Mouse (Mus musculus): ENCODE results near the gene Gal3st2c. TPM values are rescaled to one million over a fixed set of nuclear protein-coding genes. Genes with fewer than 3 reads are reported as not detected.
"Not testable (repeated sequence)": the region's sequence is repeated elsewhere in the genome, so short reads cannot be mapped to it uniquely, and the experiment has no call there.

The Gal3st2c gene
- total RNA-seq (2021), result under 1 TPM; 0.12 to 0.15 TPM
- long read RNA-seq, experiment 1, result 0 reads
- long read RNA-seq, experiment 2, result 0 reads

- DNase-seq, result not testable (repeated sequence)
These were observed at the start of gene Gal3st2c for GRCm38 (mm10) chr1:93990209-93990608. TSS of gene Gal3st2c (plus strand) at chr1:93990509.

GRCm38 (mm10) chr1:93949087-93949486 is 41.2 kb upstream of the Gal3st2c start:
- not testable (repeated sequence) for DNase-seq

- DNase-seq, result not testable (repeated sequence)
These were observed 23.8 kb upstream of the Gal3st2c start for GRCm38 (mm10) chr1:93966489-93966888.

- DNase-seq, result not testable (repeated sequence)
These were observed 19.9 kb upstream of the Gal3st2c start for GRCm38 (mm10) chr1:93970380-93970779.

GRCm38 (mm10) chr1:93970797-93971196 is 19.5 kb upstream of the Gal3st2c start:
- not testable (repeated sequence) for DNase-seq

GRCm38 (mm10) chr1:93975764-93976163 is 14.5 kb upstream of the Gal3st2c start:
- DNase-seq, result not testable (repeated sequence)

- not testable (repeated sequence) for DNase-seq
These were observed 12.0 kb upstream of the Gal3st2c start for GRCm38 (mm10) chr1:93978287-93978686.

GRCm38 (mm10) chr1:93980932-93981331 is 9.4 kb upstream of the Gal3st2c start:
- not testable (repeated sequence) for DNase-seq

- no peak for DNase-seq
These were observed 4.1 kb upstream of the Gal3st2c start for GRCm38 (mm10) chr1:93986167-93986566.

GRCm38 (mm10) chr1:93988786-93989185 is 1.5 kb upstream of the Gal3st2c start:
- no peak for DNase-seq

GRCm38 (mm10) chr1:93991068-93991467 is 759 bp downstream of the Gal3st2c start:
- not testable (repeated sequence) for DNase-seq

- DNase-seq, result not testable (repeated sequence)
These were observed 1.2 kb downstream of the Gal3st2c start for GRCm38 (mm10) chr1:93991491-93991890.

GRCm38 (mm10) chr1:94001023-94001422 is 10.7 kb downstream of the Gal3st2c start:
- DNase-seq, result no peak

- not testable (repeated sequence) for DNase-seq
These were observed 15.7 kb downstream of the Gal3st2c start for GRCm38 (mm10) chr1:94005954-94006506.

GRCm38 (mm10) chr1:94008826-94009225 is 18.5 kb downstream of the Gal3st2c start:
- DNase-seq, result not testable (repeated sequence)

- DNase-seq, result no peak
These were observed 21.3 kb downstream of the Gal3st2c start for GRCm38 (mm10) chr1:94011643-94012042.

GRCm38 (mm10) chr1:94020151-94020550 is 29.8 kb downstream of the Gal3st2c start, which contains the start of gene Neu4:
TSS of gene Neu4 (plus strand) at chr1:94020451.
- DNase-seq, result no peak

- DNase-seq, result no peak
These were observed 37.3 kb downstream of the Gal3st2c start for GRCm38 (mm10) chr1:94027506-94028108.

GRCm38 (mm10) chr1:94028741-94029140 is 38.4 kb downstream of the Gal3st2c start:
- no peak for DNase-seq

GRCm38 (mm10) chr1:94033075-94033602 is 42.8 kb downstream of the Gal3st2c start:
- no peak for DNase-seq

GRCm38 (mm10) chr1:94034984-94035743 is 44.9 kb downstream of the Gal3st2c start:
- peak; percentile 90 for DNase-seq

- DNase-seq, result no peak
These were observed 50.1 kb downstream of the Gal3st2c start for GRCm38 (mm10) chr1:94040391-94040790.

GRCm38 (mm10) chr1:94045559-94045958 is 55.2 kb downstream of the Gal3st2c start:
- DNase-seq, result no peak
